Mouse (Mus musculus) WW6 (cell line): ENCODE data around the gene Idh2.
"Not testable (repeated sequence)": the region's sequence is repeated elsewhere in the genome, so short reads cannot be mapped to it uniquely, and the experiment has no call there.

Experiments
- DNase-seq: peaks from one replicate; pipeline ENCODE4 v3.0.0-alpha.2; 2013; ENCODE audit warnings: low read depth, low spot score

Idh2 gene

GRCm38 (mm10) chr7:80115224-80115590 lies at the start of gene Idh2:
Idh2 (minus strand) TSS chr7:80115392.
- peak; percentile 40 for DNase-seq

GRCm38 (mm10) chr7:80160945-80161306 lies 45.7 kb upstream of the Idh2 start:
- DNase-seq: no peak

GRCm38 (mm10) chr7:80160293-80160944 lies 45.2 kb upstream of the Idh2 start:
- DNase-seq: no peak

GRCm38 (mm10) chr7:80158496-80159268 lies 43.5 kb upstream of the Idh2 start:
- DNase-seq: no peak

GRCm38 (mm10) chr7:80156711-80157227 lies 41.6 kb upstream of the Idh2 start:
- DNase-seq: peak; percentile 56

GRCm38 (mm10) chr7:80154689-80155088 lies 39.5 kb upstream of the Idh2 start:
- no peak for DNase-seq

GRCm38 (mm10) chr7:80152756-80153155 lies 37.6 kb upstream of the Idh2 start:
- no peak for DNase-seq

- peak; percentile 86 for DNase-seq
Measured at GRCm38 (mm10) chr7:80152152-80152551, 37.0 kb upstream of the Idh2 start.

- DNase-seq: no peak
Measured at GRCm38 (mm10) chr7:80149356-80149755, 34.2 kb upstream of the Idh2 start.

GRCm38 (mm10) chr7:80146077-80146476 lies 30.9 kb upstream of the Idh2 start:
- DNase-seq: no peak

- DNase-seq: no peak
Measured at GRCm38 (mm10) chr7:80144695-80145094, 29.5 kb upstream of the Idh2 start.

GRCm38 (mm10) chr7:80143331-80144273 lies 28.4 kb upstream of the Idh2 start:
- DNase-seq: no peak

GRCm38 (mm10) chr7:80140815-80141214 lies 25.6 kb upstream of the Idh2 start:
- DNase-seq: no peak

GRCm38 (mm10) chr7:80138375-80138774 lies 23.2 kb upstream of the Idh2 start:
- DNase-seq: no peak

GRCm38 (mm10) chr7:80135173-80135532 lies 20.0 kb upstream of the Idh2 start:
- no peak for DNase-seq

GRCm38 (mm10) chr7:80134454-80135172 lies 19.4 kb upstream of the Idh2 start:
- DNase-seq: no peak

GRCm38 (mm10) chr7:80132541-80132940 lies 17.3 kb upstream of the Idh2 start:
- DNase-seq: peak; percentile 62

GRCm38 (mm10) chr7:80131315-80131714 lies 16.1 kb upstream of the Idh2 start:
- DNase-seq: not testable (repeated sequence)

GRCm38 (mm10) chr7:80130344-80131055 lies 15.3 kb upstream of the Idh2 start:
- peak; percentile 81 for DNase-seq

- DNase-seq: no peak
Measured at GRCm38 (mm10) chr7:80129278-80129677, 14.1 kb upstream of the Idh2 start.

- no peak for DNase-seq
Measured at GRCm38 (mm10) chr7:80123672-80124071, 8.5 kb upstream of the Idh2 start.
